Mouse (Mus musculus) central nervous system, embryonic 18 days (tissue): ENCODE data around the gene Cdhr5. TPM values are rescaled to one million over a fixed set of nuclear protein-coding genes. Genes with fewer than 3 reads are reported as not detected.

Experiments used
- polyA plus RNA-seq: library from polyadenylated mRNA; depleted of rRNA; stranded (reverse); fragments of >200 nt; gene quantifications from 2 replicates; pipeline ENCODE4 v1.2.3, GENCODE M21; 2012; rRNA removed

Gene Cdhr5
- 0.04 and 0.08 TPM in 2 replicates for polyA plus RNA-seq

GRCm38 (mm10) chr7:141276546-141276945 is at the start of gene Cdhr5:
Gene Cdhr5 (minus strand): TSS chr7:141276786.

GRCm38 (mm10) chr7:141291921-141292582 is 15.5 kb upstream of the Cdhr5 start, which contains the start of gene Drd4:
Gene Drd4 (plus strand): TSS chr7:141292006.

GRCm38 (mm10) chr7:141278766-141279590 is 2.4 kb upstream of the Cdhr5 start, which contains the start of gene Sct:
Gene Sct (minus strand): TSS chr7:141279133.

GRCm38 (mm10) chr7:141265739-141266561 is 10.6 kb downstream of the Cdhr5 start, which contains the start of gene Irf7:
Gene Irf7 (minus strand): TSS chr7:141266481.

GRCm38 (mm10) chr7:141228279-141229067 is 48.1 kb downstream of the Cdhr5 start, which contains the start of gene Phrf1:
Gene Phrf1 (plus strand): TSS chr7:141228784.

Other genes starting within 250 kb of the Cdhr5 start
- not detected in 2 replicates for gene Gm17387, start 247.7 kb downstream of the Cdhr5 start, polyA plus RNA-seq
- gene B4galnt4, start 215.7 kb downstream of the Cdhr5 start, polyA plus RNA-seq = 186 and 189 TPM in 2 replicates
- 0.04 and 1.6 TPM in 2 replicates for gene Pkp3, start 198.6 kb downstream of the Cdhr5 start, polyA plus RNA-seq
- 2.3 and 2.5 TPM in 2 replicates for gene Sigirr, start 176.2 kb downstream of the Cdhr5 start, polyA plus RNA-seq
- gene Ano9, start 159.0 kb downstream of the Cdhr5 start, polyA plus RNA-seq = 0.92 and 1.00 TPM in 2 replicates
- gene Ptdss2, start 154.4 kb downstream of the Cdhr5 start, polyA plus RNA-seq = 57.7 and 58.1 TPM in 2 replicates
- gene Rnh1, start 103.9 kb downstream of the Cdhr5 start, polyA plus RNA-seq = 31.5 and 34.6 TPM in 2 replicates
- 203 and 213 TPM in 2 replicates for gene Hras, start 82.8 kb downstream of the Cdhr5 start, polyA plus RNA-seq
- gene Lrrc56, start 82.6 kb downstream of the Cdhr5 start, polyA plus RNA-seq = 14.1 and 14.9 TPM in 2 replicates
- gene Lmntd2, start 62.7 kb downstream of the Cdhr5 start, polyA plus RNA-seq = 0.92 and 0.97 TPM in 2 replicates
- gene Rassf7, start 60.9 kb downstream of the Cdhr5 start, polyA plus RNA-seq = 20.3 and 23.3 TPM in 2 replicates
- 24.7 and 26.9 TPM in 2 replicates for gene Phrf1, start 48.0 kb downstream of the Cdhr5 start, polyA plus RNA-seq
- gene Irf7, start 10.3 kb downstream of the Cdhr5 start, polyA plus RNA-seq = 4.2 and 6.9 TPM in 2 replicates
- gene Sct, start 2.3 kb upstream of the Cdhr5 start, polyA plus RNA-seq = 1.5 and 2.2 TPM in 2 replicates
- gene Drd4, start 15.2 kb upstream of the Cdhr5 start, polyA plus RNA-seq = 0.66 and 0.71 TPM in 2 replicates
- 67.1 and 68.9 TPM in 2 replicates for gene Deaf1, start 50.9 kb upstream of the Cdhr5 start, polyA plus RNA-seq
- gene Tmem80, start 51.0 kb upstream of the Cdhr5 start, polyA plus RNA-seq = 53.0 TPM in 2 replicates
- 1.3 and 3.0 TPM in 2 replicates for gene Eps8l2, start 62.1 kb upstream of the Cdhr5 start, polyA plus RNA-seq
- 245 and 264 TPM in 2 replicates for gene Taldo1, start 115.4 kb upstream of the Cdhr5 start, polyA plus RNA-seq
- 69.5 and 71.9 TPM in 2 replicates for gene Gatd1, start 137.3 kb upstream of the Cdhr5 start, polyA plus RNA-seq
- 63.4 and 64.9 TPM in 2 replicates for gene Cend1, start 152.7 kb upstream of the Cdhr5 start, polyA plus RNA-seq
- gene Slc25a22, start 161.1 kb upstream of the Cdhr5 start, polyA plus RNA-seq = 166 and 178 TPM in 2 replicates
- gene Pidd1, start 167.2 kb upstream of the Cdhr5 start, polyA plus RNA-seq = 9.0 and 10.0 TPM in 2 replicates
- gene Rplp2, start 170.6 kb upstream of the Cdhr5 start, polyA plus RNA-seq = 868 and 877 TPM in 2 replicates
- gene Pnpla2, start 178.4 kb upstream of the Cdhr5 start, polyA plus RNA-seq = 14.3 and 15.6 TPM in 2 replicates
- gene Cracr2b, start 184.3 kb upstream of the Cdhr5 start, polyA plus RNA-seq = 4.8 TPM in 2 replicates
- gene Cd151, start 190.6 kb upstream of the Cdhr5 start, polyA plus RNA-seq = 92.5 and 94.0 TPM in 2 replicates
- 52.4 and 53.0 TPM in 2 replicates for gene Polr2l, start 198.3 kb upstream of the Cdhr5 start, polyA plus RNA-seq
- 56.0 and 60.4 TPM in 2 replicates for gene Tspan4, start 198.5 kb upstream of the Cdhr5 start, polyA plus RNA-seq